Mouse (Mus musculus) liver, postnatal 0 days (tissue): ENCODE results near the gene Top2a.

Experiments
- CTCF ChIP-seq: sonication (generic); IDR thresholded peaks from 2 replicates; pipeline ENCODE4 v1.5.1; 2016; ENCODE audit warnings: antibody characterized with exemption, low read depth
- EP300 ChIP-seq: IDR thresholded peaks from 2 replicates; pipeline ENCODE4 v1.6.1; 2016; ENCODE audit warnings: antibody characterized with exemption, low read depth, mild to moderate bottlenecking

GRCm38 (mm10) chr11:98943741-98944461, 80.1 kb downstream of the Top2a start:
- TF ChIP-seq CTCF (no peak), EP300 (no peak)
